Mouse (Mus musculus): ENCODE data around the gene Mgst3. TPM values are rescaled to one million over a fixed set of nuclear protein-coding genes. Genes with fewer than 3 reads are reported as not detected.

Mgst3 gene
- polyA plus RNA-seq, 1 experiment = 133 TPM

- no peaks in the 10 kb centered on the region for H3K27me3 ChIP-seq (ENCODE audit: control insufficient read depth, insufficient read depth, low read length)
- H3K4me1 ChIP-seq (replicated peaks; ENCODE audit: control insufficient read depth, insufficient read depth, low read length) = no peaks in the 10 kb centered on the region
- WGBS = 97% methylated on average over 2 of the region's 2 CpGs
- H3K27ac ChIP-seq (ENCODE audit: control insufficient read depth, insufficient read depth, low read length) = no peak overlapping the region
- H3K4me3 ChIP-seq (ENCODE audit: control insufficient read depth, insufficient read depth, low read length) = no peak overlapping the region
- DNase-seq = no peak
- no peak for TF ChIP-seq CTCF (IDR thresholded peaks at IDR 0.05; ENCODE audit: borderline replicate concordance, control insufficient read depth, extremely low read depth, insufficient read depth, low read length, poor library complexity)
- no peak for TF ChIP-seq POLR2A (IDR thresholded peaks at IDR 0.05; ENCODE audit: control insufficient read depth, extremely low read depth, insufficient read depth, low read length, poor library complexity)
- H3K36me3 ChIP-seq (ENCODE audit: control insufficient read depth, insufficient read depth, low read length) = no peaks in the 10 kb centered on the region
These were observed 13.4 kb downstream of the Mgst3 start for GRCm38 (mm10) chr1:167380223-167380622.

GRCm38 (mm10) chr1:167379751-167380150 lies 13.9 kb downstream of the Mgst3 start:
- TF ChIP-seq CTCF (IDR thresholded peaks at IDR 0.05; ENCODE audit: borderline replicate concordance, control insufficient read depth, extremely low read depth, insufficient read depth, low read length, poor library complexity) (no peak), POLR2A (IDR thresholded peaks at IDR 0.05; ENCODE audit: control insufficient read depth, extremely low read depth, insufficient read depth, low read length, poor library complexity) (no peak)
- no peak for DNase-seq
- WGBS = 97% methylated on average over 5 of the region's 5 CpGs
- H3K4me1 ChIP-seq (replicated peaks; ENCODE audit: control insufficient read depth, insufficient read depth, low read length) = no peaks in the 10 kb centered on the region
- no peak overlapping the region for H3K4me3 ChIP-seq (ENCODE audit: control insufficient read depth, insufficient read depth, low read length)
- H3K27me3 ChIP-seq (ENCODE audit: control insufficient read depth, insufficient read depth, low read length) = no peaks in the 10 kb centered on the region
- no peak overlapping the region for H3K27ac ChIP-seq (ENCODE audit: control insufficient read depth, insufficient read depth, low read length)
- no peaks in the 10 kb centered on the region for H3K36me3 ChIP-seq (ENCODE audit: control insufficient read depth, insufficient read depth, low read length)

GRCm38 (mm10) chr1:167378019-167378418 lies 15.6 kb downstream of the Mgst3 start:
- no peak overlapping the region for H3K27ac ChIP-seq (ENCODE audit: control insufficient read depth, insufficient read depth, low read length)
- H3K4me3 ChIP-seq (ENCODE audit: control insufficient read depth, insufficient read depth, low read length) = no peak overlapping the region
- DNase-seq = no peak
- H3K27me3 ChIP-seq (ENCODE audit: control insufficient read depth, insufficient read depth, low read length) = no peaks in the 10 kb centered on the region
- TF ChIP-seq POLR2A (IDR thresholded peaks at IDR 0.05; ENCODE audit: control insufficient read depth, extremely low read depth, insufficient read depth, low read length, poor library complexity) (no peak), CTCF (IDR thresholded peaks at IDR 0.05; ENCODE audit: borderline replicate concordance, control insufficient read depth, extremely low read depth, insufficient read depth, low read length, poor library complexity) (no peak)
- WGBS = 92% methylated on average over 6 of the region's 6 CpGs
- H3K4me1 ChIP-seq (replicated peaks; ENCODE audit: control insufficient read depth, insufficient read depth, low read length) = no peaks in the 10 kb centered on the region
- H3K36me3 ChIP-seq (ENCODE audit: control insufficient read depth, insufficient read depth, low read length) = no peaks in the 10 kb centered on the region

GRCm38 (mm10) chr1:167374942-167375341 lies 18.7 kb downstream of the Mgst3 start:
- DNase-seq = no peak
- 90% methylated on average over 2 of the region's 2 CpGs for WGBS
- no peaks in the 10 kb centered on the region for H3K4me1 ChIP-seq (replicated peaks; ENCODE audit: control insufficient read depth, insufficient read depth, low read length)
- TF ChIP-seq CTCF (IDR thresholded peaks at IDR 0.05; ENCODE audit: borderline replicate concordance, control insufficient read depth, extremely low read depth, insufficient read depth, low read length, poor library complexity) (no peak), POLR2A (IDR thresholded peaks at IDR 0.05; ENCODE audit: control insufficient read depth, extremely low read depth, insufficient read depth, low read length, poor library complexity) (no peak)
- no peaks in the 10 kb centered on the region for H3K27me3 ChIP-seq (ENCODE audit: control insufficient read depth, insufficient read depth, low read length)
- H3K4me3 ChIP-seq (ENCODE audit: control insufficient read depth, insufficient read depth, low read length) = no peak overlapping the region
- H3K27ac ChIP-seq (ENCODE audit: control insufficient read depth, insufficient read depth, low read length) = no peak overlapping the region
- no peaks in the 10 kb centered on the region for H3K36me3 ChIP-seq (ENCODE audit: control insufficient read depth, insufficient read depth, low read length)

DNA sequence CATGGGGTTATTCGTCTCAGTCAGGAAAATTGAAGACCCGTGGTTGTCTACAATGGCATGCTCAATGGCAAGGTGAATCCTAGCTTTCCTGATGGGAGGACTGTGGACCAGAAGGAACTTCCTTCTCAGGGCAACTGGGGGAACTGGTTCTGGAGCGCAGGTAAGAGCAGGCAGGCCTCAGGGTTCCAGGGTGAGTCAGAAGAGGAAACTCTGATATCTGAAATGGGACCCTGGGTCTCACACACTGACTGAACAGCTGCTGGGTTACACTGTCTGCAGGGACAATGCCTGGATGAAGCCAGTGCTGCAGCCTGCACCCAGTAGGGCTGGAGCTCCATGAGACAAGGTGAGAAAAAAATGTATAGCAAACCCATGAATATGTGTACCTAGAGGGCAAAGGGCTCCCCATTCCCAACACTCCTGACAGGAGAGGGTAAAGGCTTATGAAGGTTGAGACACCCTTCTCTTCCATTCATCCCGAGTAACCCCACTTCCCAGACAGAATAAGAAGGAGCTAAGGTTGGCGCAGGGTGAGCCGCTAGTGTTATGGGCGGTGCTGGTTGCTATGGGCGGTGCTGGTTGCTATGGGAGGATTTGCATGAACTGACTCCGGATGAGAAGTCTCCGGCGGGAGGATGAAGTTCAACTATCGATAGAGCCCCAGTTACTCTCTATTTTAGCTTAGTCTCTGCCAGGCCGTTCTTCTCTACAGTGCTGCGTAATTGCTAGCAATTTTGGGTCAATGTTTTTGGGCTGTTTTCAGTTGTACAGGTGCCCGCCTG lies 19.4 kb downstream of the Mgst3 start:
- no peaks in the 10 kb centered on the region for H3K36me3 ChIP-seq (ENCODE audit: control insufficient read depth, insufficient read depth, low read length)
- WGBS = 56% methylated on average over 15 of the region's 15 CpGs
- DNase-seq = peak; percentile 56
- no peaks in the 10 kb centered on the region for H3K27me3 ChIP-seq (ENCODE audit: control insufficient read depth, insufficient read depth, low read length)
- H3K4me1 ChIP-seq (replicated peaks; ENCODE audit: control insufficient read depth, insufficient read depth, low read length) = no peaks in the 10 kb centered on the region
- no peak overlapping the region for H3K4me3 ChIP-seq (ENCODE audit: control insufficient read depth, insufficient read depth, low read length)
- H3K27ac ChIP-seq (ENCODE audit: control insufficient read depth, insufficient read depth, low read length) = no peak overlapping the region
- TF ChIP-seq CTCF (IDR thresholded peaks at IDR 0.05; ENCODE audit: borderline replicate concordance, control insufficient read depth, extremely low read depth, insufficient read depth, low read length, poor library complexity) (no peak), POLR2A (IDR thresholded peaks at IDR 0.05; ENCODE audit: control insufficient read depth, extremely low read depth, insufficient read depth, low read length, poor library complexity) (no peak)

DNA sequence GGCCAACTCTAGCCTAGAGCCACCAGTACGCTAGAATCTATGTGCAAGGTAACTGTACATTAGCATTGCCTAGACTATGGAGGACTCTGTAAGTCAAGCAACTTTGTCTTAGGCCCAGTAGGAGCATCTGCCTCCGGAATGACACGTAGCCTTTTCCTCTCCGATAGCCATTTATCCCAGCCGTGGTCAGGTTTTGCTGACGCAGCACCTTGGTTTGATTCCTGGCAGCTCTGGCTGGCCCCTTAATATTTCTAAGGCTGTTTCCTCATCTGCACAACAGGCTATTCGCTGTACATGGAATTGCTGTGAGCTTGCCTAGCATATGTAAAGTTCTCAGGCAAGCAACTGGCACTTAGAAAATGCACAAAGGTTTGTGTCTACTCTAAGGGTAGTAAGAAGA lies 20.9 kb downstream of the Mgst3 start:
- no peak overlapping the region for H3K4me3 ChIP-seq (ENCODE audit: control insufficient read depth, insufficient read depth, low read length)
- DNase-seq = no peak
- H3K27me3 ChIP-seq (ENCODE audit: control insufficient read depth, insufficient read depth, low read length) = no peaks in the 10 kb centered on the region
- H3K36me3 ChIP-seq (ENCODE audit: control insufficient read depth, insufficient read depth, low read length) = no peaks in the 10 kb centered on the region
- 97% methylated on average over 7 of the region's 7 CpGs for WGBS
- H3K4me1 ChIP-seq (replicated peaks; ENCODE audit: control insufficient read depth, insufficient read depth, low read length) = no peaks in the 10 kb centered on the region
- H3K27ac ChIP-seq (ENCODE audit: control insufficient read depth, insufficient read depth, low read length) = no peak overlapping the region
- TF ChIP-seq POLR2A (IDR thresholded peaks at IDR 0.05; ENCODE audit: control insufficient read depth, extremely low read depth, insufficient read depth, low read length, poor library complexity) (no peak), CTCF (IDR thresholded peaks at IDR 0.05; ENCODE audit: borderline replicate concordance, control insufficient read depth, extremely low read depth, insufficient read depth, low read length, poor library complexity) (no peak)

Data from thymus, adult 2 months (tissue).